In genomic region chr6:65671451-65671850, GRCm38 (mm10) we compare ENCODE assay signal across 9 mouse cellular contexts. TPM values are rescaled to one million over a fixed set of nuclear protein-coding genes. Genes with fewer than 3 reads are reported as not detected.
DNase-seq lines count a peak whose midpoint lies in the region; ATAC-seq and TF ChIP-seq lines count a peak whose summit lies in the region.
"Had no signal": no experiment of that assay in that cellular context is flagged by ENCODE, and none has a peak within 500 bp of the region (broad histone marks: within the 10 kb centered on the region; RNA-seq: fewer than 3 reads in every experiment).

Gene Ndnf, plus strand, starts transcription at chr6:65671590.

- TF ChIP-seq EP300 in liver, embryonic 14.5 days (IDR thresholded peaks at IDR 0.05; ENCODE audit: low read depth), result no peak

- H3K4me3 ChIP-seq in embryonic fibroblast, embryonic 13.5 days (ENCODE audit: insufficient read depth, low read length), result peak within 1 kb of the TSS; percentile 60
- peak within 1 kb of the TSS; percentile 49 to 77 for H3K4me3 ChIP-seq in heart, embryonic 14.5 days (ENCODE audit: control insufficient read depth in 1 of 2, insufficient read depth in 1 of 2, low read depth in 1 of 2, low read length in 2 of 2)
- H3K4me3 ChIP-seq in kidney, postnatal 0 days (replicated peaks; ENCODE audit: low read depth, low read length), result peak within 1 kb of the TSS; percentile 56
- peak within 1 kb of the TSS; percentile 45 to 52 for H3K4me3 ChIP-seq in liver, embryonic 14.5 days (ENCODE audit: insufficient read depth in 1 of 2, low read depth in 2 of 2, low read length in 2 of 2)
- peak within 1 kb of the TSS; percentile 56 for H3K4me3 ChIP-seq in stomach, embryonic 14.5 days (ENCODE audit: low read depth, low read length)

- no peak for TF ChIP-seq CTCF in embryonic fibroblast, embryonic 13.5 days (IDR thresholded peaks at IDR 0.05; ENCODE audit: borderline replicate concordance, insufficient read depth, low read length)
- TF ChIP-seq CTCF in kidney, postnatal 0 days (IDR thresholded peaks at IDR 0.05; ENCODE audit: low read depth), result no peak
- TF ChIP-seq CTCF in liver, embryonic 14.5 days (IDR thresholded peaks at IDR 0.05; ENCODE audit: low read depth), result no peak

- DNase-seq in left cerebral cortex, adult 18-20 months (ENCODE audit: low spot score in 2 of 2), result peak; percentile 15 to 44
- DNase-seq in left cerebral cortex, adult 11 months (ENCODE audit: low spot score), result no peak
- DNase-seq in kidney, postnatal 0 days (ENCODE audit: low spot score), result peak; percentile 79
- peak in 2 of 3 experiments; percentile 7 to 20 for DNase-seq in liver, embryonic 14.5 days (ENCODE audit: low read depth in 3 of 3, low spot score in 3 of 3)
- peak; percentile 50 to 58 for DNase-seq in natural killer cell, adult 2 months (ENCODE audit: low spot score in 2 of 2)

- H3K4me2 ChIP-seq in heart, embryonic 14.5 days (ENCODE audit: low read length), result peak within 1 kb of the TSS; percentile 99
- H3K4me2 ChIP-seq in kidney, postnatal 0 days (ENCODE audit: low read length), result peak within 1 kb of the TSS; percentile 95
- peak within 1 kb of the TSS; percentile 65 for H3K4me2 ChIP-seq in liver, embryonic 14.5 days (ENCODE audit: low read depth)
- peak within 1 kb of the TSS; percentile 97 for H3K4me2 ChIP-seq in stomach, embryonic 14.5 days (replicated peaks; ENCODE audit: low read depth, low read length)

- H3K27ac ChIP-seq in embryonic fibroblast, embryonic 13.5 days (ENCODE audit: insufficient read depth, low read length), result no peak within 1 kb of the TSS
- peak within 1 kb of the TSS; percentile 35 to 53; a peak in 2 of 4 replicates for H3K27ac ChIP-seq in heart, embryonic 14.5 days (replicated peaks in 1 of 2; ENCODE audit: control insufficient read depth in 1 of 2, insufficient read depth in 1 of 2, low read depth in 2 of 2, low read length in 2 of 2)
- H3K27ac ChIP-seq in kidney, postnatal 0 days, result peak within 1 kb of the TSS; percentile 11; the same call in 1 of the 2 replicates
- H3K27ac ChIP-seq in liver, embryonic 14.5 days, result no peak within 1 kb of the TSS
- 0 out of 2 replicates have a peak within 1 kb of the TSS, but pooled peaks have one; percentile 18 for H3K27ac ChIP-seq in stomach, embryonic 14.5 days (ENCODE audit: low read length)

- H3K36me3 ChIP-seq in heart, embryonic 14.5 days (ENCODE audit: control insufficient read depth, insufficient read depth, low read length), result no peaks in the 10 kb centered on the region
- H3K36me3 ChIP-seq in kidney, postnatal 0 days (ENCODE audit: insufficient read depth, low read length), result no peaks in the 10 kb centered on the region
- no peaks in the 10 kb centered on the region for H3K36me3 ChIP-seq in liver, embryonic 14.5 days (replicated peaks; ENCODE audit: control insufficient read depth, insufficient read depth, low read depth)
- no peaks in the 10 kb centered on the region for H3K36me3 ChIP-seq in stomach, embryonic 14.5 days (ENCODE audit: control insufficient read depth, insufficient read depth, low read length)

- no peaks in the 10 kb centered on the region for H3K4me1 ChIP-seq in embryonic fibroblast, embryonic 13.5 days (ENCODE audit: control insufficient read depth, insufficient read depth, low read length)
- H3K4me1 ChIP-seq in heart, embryonic 14.5 days (ENCODE audit: control insufficient read depth in 2 of 2, insufficient read depth in 2 of 2, low read length in 2 of 2), result peaks cover 2 to 3% of the 10 kb centered on the region in 2 experiments; a peak in 1 of 4 replicates
- H3K4me1 ChIP-seq in kidney, postnatal 0 days (replicated peaks; ENCODE audit: insufficient read depth, low read length), result peaks cover 6% of the 10 kb centered on the region
- H3K4me1 ChIP-seq in liver, embryonic 14.5 days (replicated peaks; ENCODE audit: control insufficient read depth in 2 of 2, insufficient read depth in 2 of 2, low read length in 1 of 2), result no peaks in the 10 kb centered on the region
- peaks cover 4% of the 10 kb centered on the region for H3K4me1 ChIP-seq in stomach, embryonic 14.5 days (ENCODE audit: control insufficient read depth, insufficient read depth, low read length)

- peaks cover 6% of the 10 kb centered on the region; the same call in 1 of the 2 replicates for H3K27me3 ChIP-seq in heart, embryonic 14.5 days (ENCODE audit: control insufficient read depth, insufficient read depth, low read length)
- H3K27me3 ChIP-seq in kidney, postnatal 0 days (ENCODE audit: insufficient read depth, low read length), result no peaks in the 10 kb centered on the region; the same call in 1 of the 2 replicates
- peaks cover 40% of the 10 kb centered on the region for H3K27me3 ChIP-seq in liver, embryonic 14.5 days (ENCODE audit: control insufficient read depth, insufficient read depth, low read length)
- no peaks in the 10 kb centered on the region for H3K27me3 ChIP-seq in stomach, embryonic 14.5 days (ENCODE audit: control insufficient read depth, insufficient read depth, low read length)

- 0% methylated on average over 41 of the region's 45 CpGs for WGBS in heart, embryonic 14.5 days
- 0% methylated on average over 15 of the region's 45 CpGs for WGBS in kidney, postnatal 0 days
- under 1% methylated on average over 33 of the region's 45 CpGs for WGBS in liver, embryonic 14.5 days (ENCODE audit: insufficient replicate concordance)
- 0% methylated on average over 18 of the region's 45 CpGs for WGBS in stomach, embryonic 14.5 days

- peak within 1 kb of the TSS; percentile 76 for H3K9ac ChIP-seq in heart, embryonic 14.5 days (ENCODE audit: low read length)
- H3K9ac ChIP-seq in kidney, postnatal 0 days (ENCODE audit: low read depth, low read length), result peak within 1 kb of the TSS; percentile 53
- no peak within 1 kb of the TSS for H3K9ac ChIP-seq in liver, embryonic 14.5 days (replicated peaks)
- peak within 1 kb of the TSS; percentile 26 for H3K9ac ChIP-seq in stomach, embryonic 14.5 days (replicated peaks; ENCODE audit: low read depth, low read length)

- ATAC-seq in heart, embryonic 14.5 days (ENCODE audit: insufficient number of reproducible peaks, insufficient read depth, low FRiP score, low read depth), result peak; percentile 86
- peak; percentile 92 for ATAC-seq in kidney, postnatal 0 days (replicated peaks; ENCODE audit: low FRiP score, low read depth)
- peak; percentile 62; the same call in 1 of the 2 replicates for ATAC-seq in liver, embryonic 14.5 days (ENCODE audit: insufficient read depth)
- ATAC-seq in stomach, embryonic 14.5 days (ENCODE audit: insufficient number of reproducible peaks, insufficient read depth, low FRiP score, low read depth), result peak; percentile 89

- H3K9me3 ChIP-seq in heart, embryonic 14.5 days (ENCODE audit: control insufficient read depth, low read length), result no peaks in the 10 kb centered on the region
- no peaks in the 10 kb centered on the region for H3K9me3 ChIP-seq in kidney, postnatal 0 days (replicated peaks; ENCODE audit: low read length)
- H3K9me3 ChIP-seq in liver, embryonic 14.5 days (ENCODE audit: control insufficient read depth, low read length), result no peaks in the 10 kb centered on the region
- H3K9me3 ChIP-seq in stomach, embryonic 14.5 days (ENCODE audit: control insufficient read depth, low read depth, low read length), result no peaks in the 10 kb centered on the region

- TF ChIP-seq POLR2A in embryonic fibroblast, embryonic 13.5 days (IDR thresholded peaks at IDR 0.05; ENCODE audit: low read depth, low read length), result peak; percentile 89

RNA-seq across cellular contexts. Expression of gene Ndnf, which starts in this region (rescaled TPM):
- total RNA-seq in left cerebral cortex, adult 18-20 months (2021), result 10 to 100 TPM in 1 of 2 experiments, 1 to 10 TPM in 1; 10.0 to 14.0 TPM
- polyA plus RNA-seq in embryonic fibroblast, embryonic 13.5 days (2011; ENCODE audit: insufficient read length, low read depth, missing spikeins), result 32.2 and 43.0 TPM in 2 replicates
- 3.7 and 4.1 TPM in 2 replicates for polyA plus RNA-seq in heart, embryonic 14.5 days (2014; fragmentation: Nextera tagmentation; extraction: Ambion mirVana)
- polyA plus RNA-seq in kidney, postnatal 0 days (2015; fragmentation: Nextera tagmentation; extraction: Ambion mirVana), result 5.2 TPM in 2 replicates
- polyA plus RNA-seq in liver, embryonic 14.5 days (2012; rRNA removed), result under 0.01 and 0.08 TPM in 2 replicates
- not detected in 2 replicates for polyA plus RNA-seq in liver, embryonic 14.5 days (2014; fragmentation: Nextera tagmentation; extraction: Ambion mirVana)
- 10.1 and 10.2 TPM in 2 replicates for polyA plus RNA-seq in stomach, embryonic 14.5 days (2014; fragmentation: Nextera tagmentation; extraction: Ambion mirVana)
- polyA plus RNA-seq: C2C12 had no signal

Comparison
In these comparisons a context has a peak if more than half of its experiments do, and no peak if none do; other contexts are left out.
1. Peak in DNase-seq, ATAC-seq, H3K4me3 ChIP-seq and H3K4me2 ChIP-seq in liver, embryonic 14.5 days; RNA of the gene not detected or under 1 TPM.
2. H3K27ac ChIP-seq: peak in heart, embryonic 14.5 days (2 of 2), kidney, postnatal 0 days (single experiment) and stomach, embryonic 14.5 days (single experiment); none in embryonic fibroblast, embryonic 13.5 days (single experiment) and liver, embryonic 14.5 days (single experiment).
3. Peak in every context shown above with its lines, with median percentiles within 50 percentile points of each other: H3K4me3 ChIP-seq, ATAC-seq and H3K4me2 ChIP-seq.